Mouse (Mus musculus) liver, embryonic 15.5 days (tissue): ENCODE results near the gene Hspa1l. TPM values are rescaled to one million over a fixed set of nuclear protein-coding genes. Genes with fewer than 3 reads are reported as not detected.

Experiments
- ATAC-seq: fragments of 200-750 bp; cut with Nextera tagmentation; 2 replicates; pipeline ENCODE4 v1.8.0; 2017; ENCODE audit warnings: moderate number of reproducible peaks, mild to moderate bottlenecking, moderate library complexity; ENCODE audit not compliant: insufficient read depth
- H3K27ac ChIP-seq: fragments of 300-500 bp; sonication (generic); replicated peaks from 2 replicates; pipeline ENCODE4 v1.5.1; 2015; ENCODE audit warnings: mild to moderate bottlenecking, inconsistent platforms
- H3K27me3 ChIP-seq: fragments of 300-500 bp; sonication (generic); 2 replicates; pipeline ENCODE4 v1.6.1; 2015; ENCODE audit warnings: mild to moderate bottlenecking, inconsistent platforms
- H3K36me3 ChIP-seq: fragments of 300-500 bp; sonication (generic); replicated peaks from 2 replicates; pipeline ENCODE4 v1.6.1; 2015; ENCODE audit warnings: moderate library complexity, mild to moderate bottlenecking, inconsistent platforms
- H3K4me1 ChIP-seq: fragments of 300-500 bp; sonication (generic); replicated peaks from 2 replicates; pipeline ENCODE4 v1.6.1; 2015; ENCODE audit warnings: inconsistent platforms
- H3K4me2 ChIP-seq: fragments of 300-500 bp; sonication (generic); 2 replicates; pipeline ENCODE4 v1.6.1; 2015; ENCODE audit warnings: moderate library complexity, mild to moderate bottlenecking, inconsistent platforms
- H3K4me3 ChIP-seq: fragments of 300-500 bp; sonication (generic); replicated peaks from 2 replicates; pipeline ENCODE4 v1.5.1; 2015; ENCODE audit warnings: mild to moderate bottlenecking, inconsistent platforms
- H3K9ac ChIP-seq: fragments of 300-500 bp; sonication (generic); 2 replicates; pipeline ENCODE4 v1.6.1; 2015; ENCODE audit warnings: moderate library complexity, mild to moderate bottlenecking, inconsistent platforms
- H3K9me3 ChIP-seq: fragments of 300-500 bp; sonication (generic); replicated peaks from 2 replicates; pipeline ENCODE4 v1.6.1; 2016; ENCODE audit warnings: inconsistent platforms
- WGBS: fragments of 180-500 bp; shearing (Covaris S2); methylation state at CpG from one replicate; pipeline ENCODE4 v1.1.7; 2015; ENCODE audit warnings: mixed read lengths; ENCODE audit not compliant: insufficient replicate concordance; 5-methylcytosine and 5-hydroxymethylcytosine counted together
- polyA plus RNA-seq: library from polyadenylated mRNA; unstranded; fragments of >200 nt; fragmentation: Nextera tagmentation; extraction: Ambion mirVana; gene quantifications from 2 replicates; pipeline ENCODE4 v1.2.1, GENCODE M21; 2015

Gene Hspa1l
- polyA plus RNA-seq, 1 experiment from 2014 or later: 0.25 TPM

GRCm38 (mm10) chr17:35020551-35020950 lies 48.0 kb downstream of the Hspa1l start:
- H3K4me3 ChIP-seq: no peak overlapping the region
- no peak overlapping the region for H3K4me2 ChIP-seq
- H3K36me3 ChIP-seq: peaks cover 19% of the 10 kb centered on the region
- H3K27ac ChIP-seq: no peak overlapping the region
- no peaks in the 10 kb centered on the region for H3K27me3 ChIP-seq
- no peak for ATAC-seq
- 76% methylated on average over 8 of the region's 8 CpGs for WGBS
- peaks cover 68% of the 10 kb centered on the region for H3K4me1 ChIP-seq
- H3K9me3 ChIP-seq: no peaks in the 10 kb centered on the region
- no peak overlapping the region for H3K9ac ChIP-seq

GRCm38 (mm10) chr17:35021163-35021808 lies 48.8 kb downstream of the Hspa1l start:
- H3K4me2 ChIP-seq: peak overlapping the region; percentile 54
- ATAC-seq: no peak; the same call in 1 of the 2 replicates
- peak overlapping the region; percentile 20 for H3K4me3 ChIP-seq
- H3K9ac ChIP-seq: no peak overlapping the region
- no peaks in the 10 kb centered on the region for H3K9me3 ChIP-seq
- peak overlapping the region; percentile 65; the same call in 1 of the 2 replicates for H3K27ac ChIP-seq
- H3K4me1 ChIP-seq: peaks cover 68% of the 10 kb centered on the region
- 6% methylated on average over 17 of the region's 17 CpGs for WGBS
- peaks cover 12% of the 10 kb centered on the region for H3K36me3 ChIP-seq
- no peaks in the 10 kb centered on the region for H3K27me3 ChIP-seq

GRCm38 (mm10) chr17:35021842-35022477 lies 49.5 kb downstream of the Hspa1l start:
- 10% methylated on average over 6 of the region's 6 CpGs for WGBS
- H3K4me2 ChIP-seq: peak overlapping the region; percentile 54

GRCm38 (mm10) chr17:35022541-35023060 lies 50.1 kb downstream of the Hspa1l start:
- no peak overlapping the region for H3K4me2 ChIP-seq
- no peaks in the 10 kb centered on the region for H3K9me3 ChIP-seq
- H3K27ac ChIP-seq: peak overlapping the region; percentile 39; the same call in 1 of the 2 replicates
- no peaks in the 10 kb centered on the region for H3K36me3 ChIP-seq
- WGBS: 59% methylated on average over 8 of the region's 8 CpGs
- ATAC-seq: no peak
- H3K27me3 ChIP-seq: no peaks in the 10 kb centered on the region
- no peak overlapping the region for H3K9ac ChIP-seq
- H3K4me1 ChIP-seq: peaks cover 60% of the 10 kb centered on the region
- no peak overlapping the region for H3K4me3 ChIP-seq

More at GRCm38 (mm10) chr17:35021842-35022477, 49.5 kb downstream of the Hspa1l start:
- Histone ChIP-seq H3K9me3 (no peaks in the 10 kb centered on the region), H3K27ac (peak overlapping the region; percentile 65), H3K4me3 (peak overlapping the region; percentile 20; the same call in 1 of the 2 replicates), H3K27me3 (no peaks in the 10 kb centered on the region), H3K9ac (no peak overlapping the region), H3K36me3 (peaks cover 5% of the 10 kb centered on the region; the same call in 1 of the 2 replicates), H3K4me1 (peaks cover 61% of the 10 kb centered on the region)
- ATAC-seq: peak; percentile 82

GRCm38 (mm10) chr17:35023221-35023620 lies 50.7 kb downstream of the Hspa1l start:
- Histone ChIP-seq H3K9ac (no peak overlapping the region), H3K4me3 (no peak overlapping the region), H3K9me3 (no peaks in the 10 kb centered on the region), H3K27me3 (no peaks in the 10 kb centered on the region), H3K36me3 (no peaks in the 10 kb centered on the region), H3K27ac (no peak overlapping the region), H3K4me2 (0 out of 2 replicates have a peak overlapping the region, but pooled peaks have one; percentile 13), H3K4me1 (peaks cover 64% of the 10 kb centered on the region)
- 76% methylated on average over 5 of the region's 5 CpGs for WGBS
- ATAC-seq: no peak

- H3K27me3 ChIP-seq: no peaks in the 10 kb centered on the region
- no peaks in the 10 kb centered on the region for H3K9me3 ChIP-seq
- H3K4me1 ChIP-seq: peaks cover 64% of the 10 kb centered on the region
- WGBS: 25% methylated on average over 4 of the region's 4 CpGs
- H3K9ac ChIP-seq: no peak overlapping the region
- 0 out of 2 replicates have a peak overlapping the region, but pooled peaks have one; percentile 13 for H3K4me2 ChIP-seq
- ATAC-seq: 0 out of 2 replicates have a peak, but pooled peaks have one; percentile 3
- H3K36me3 ChIP-seq: no peaks in the 10 kb centered on the region
- no peak overlapping the region for H3K27ac ChIP-seq
- no peak overlapping the region for H3K4me3 ChIP-seq
These were observed 51.3 kb downstream of the Hspa1l start for GRCm38 (mm10) chr17:35023756-35024155.

- ATAC-seq: no peak
- 45% methylated on average over 13 of the region's 13 CpGs for WGBS
- Histone ChIP-seq H3K9ac (peak overlapping the region; percentile 11; the same call in 1 of the 2 replicates), H3K4me3 (no peak overlapping the region), H3K27ac (no peak overlapping the region), H3K9me3 (no peaks in the 10 kb centered on the region), H3K4me1 (peaks cover 66% of the 10 kb centered on the region), H3K36me3 (no peaks in the 10 kb centered on the region), H3K4me2 (no peak overlapping the region), H3K27me3 (no peaks in the 10 kb centered on the region)
These were observed 51.8 kb downstream of the Hspa1l start for GRCm38 (mm10) chr17:35024261-35024660.

GRCm38 (mm10) chr17:35024691-35025488 lies 52.4 kb downstream of the Hspa1l start:
- Histone ChIP-seq H3K9ac (no peak overlapping the region), H3K4me2 (no peak overlapping the region), H3K27ac (no peak overlapping the region), H3K27me3 (no peaks in the 10 kb centered on the region), H3K4me3 (no peak overlapping the region), H3K4me1 (peaks cover 72% of the 10 kb centered on the region), H3K36me3 (no peaks in the 10 kb centered on the region), H3K9me3 (no peaks in the 10 kb centered on the region)
- ATAC-seq: no peak
- 39% methylated on average over 10 of the region's 10 CpGs for WGBS

GRCm38 (mm10) chr17:35026206-35026605 lies 53.7 kb downstream of the Hspa1l start:
- 77% methylated on average over 5 of the region's 5 CpGs for WGBS
- Histone ChIP-seq H3K4me2 (no peak overlapping the region), H3K9ac (no peak overlapping the region), H3K27ac (no peak overlapping the region), H3K27me3 (no peaks in the 10 kb centered on the region), H3K4me3 (no peak overlapping the region), H3K36me3 (no peaks in the 10 kb centered on the region), H3K9me3 (no peaks in the 10 kb centered on the region), H3K4me1 (peaks cover 72% of the 10 kb centered on the region)
- ATAC-seq: no peak

GRCm38 (mm10) chr17:35027277-35028068 lies 55.0 kb downstream of the Hspa1l start, which contains the start of gene Sapcd1:
Gene Sapcd1 (minus strand): TSS chr17:35028016.
- Histone ChIP-seq H3K4me2 (no peak within 1 kb of the TSS), H3K36me3 (no peaks in the 10 kb centered on the region), H3K9ac (no peak within 1 kb of the TSS), H3K27me3 (no peaks in the 10 kb centered on the region), H3K9me3 (no peaks in the 10 kb centered on the region), H3K4me1 (peaks cover 71% of the 10 kb centered on the region), H3K27ac (no peak within 1 kb of the TSS), H3K4me3 (no peak within 1 kb of the TSS)
- 52% methylated on average over 13 of the region's 13 CpGs for WGBS
- ATAC-seq: no peak
